Mouse (Mus musculus) stomach, embryonic 15.5 days (tissue): ENCODE data around the gene Eng. TPM values are rescaled to one million over a fixed set of nuclear protein-coding genes. Genes with fewer than 3 reads are reported as not detected.
A peak's percentile ranks its signal among the peaks of the same experiment; 100 is the strongest.

Experiments
- ATAC-seq: fragments of 200-750 bp; cut with Nextera tagmentation; 2 replicates; pipeline ENCODE4 v1.8.0; 2017; ENCODE audit warnings: low read depth, moderate number of reproducible peaks, moderate TSS enrichment; ENCODE audit not compliant: insufficient read depth, low FRiP score
- H3K27ac ChIP-seq: fragments of 300-500 bp; sonication (generic); 2 replicates; pipeline ENCODE4 v1.5.1; 2015; ENCODE audit warnings: mild to moderate bottlenecking, inconsistent platforms
- H3K27me3 ChIP-seq: fragments of 300-500 bp; sonication (generic); replicated peaks from 2 replicates; pipeline ENCODE4 v1.6.1; 2015; ENCODE audit warnings: inconsistent platforms
- H3K36me3 ChIP-seq: fragments of 300-500 bp; sonication (generic); 2 replicates; pipeline ENCODE4 v1.6.1; 2015; ENCODE audit warnings: inconsistent platforms
- H3K4me1 ChIP-seq: fragments of 300-500 bp; sonication (generic); 2 replicates; pipeline ENCODE4 v1.6.1; 2015; ENCODE audit warnings: inconsistent platforms
- H3K4me2 ChIP-seq: fragments of 300-500 bp; sonication (generic); 2 replicates; pipeline ENCODE4 v1.6.1; 2015; ENCODE audit warnings: mild to moderate bottlenecking, inconsistent platforms
- H3K4me3 ChIP-seq: fragments of 300-500 bp; sonication (generic); replicated peaks from 2 replicates; pipeline ENCODE4 v1.5.1; 2015; ENCODE audit warnings: inconsistent platforms
- H3K9ac ChIP-seq: fragments of 300-500 bp; sonication (generic); 2 replicates; pipeline ENCODE4 v1.6.1; 2015; ENCODE audit warnings: inconsistent platforms
- H3K9me3 ChIP-seq: fragments of 300-500 bp; sonication (generic); 2 replicates; pipeline ENCODE4 v1.6.1; 2016; ENCODE audit warnings: inconsistent platforms
- WGBS: fragments of 180-500 bp; shearing (Covaris S2); methylation state at CpG from one replicate; pipeline ENCODE4 v1.1.7; 2015; 5-methylcytosine and 5-hydroxymethylcytosine counted together
- polyA plus RNA-seq: library from polyadenylated mRNA; unstranded; fragments of >200 nt; fragmentation: Nextera tagmentation; extraction: Ambion mirVana; gene quantifications from 2 replicates; pipeline ENCODE4 v1.2.1, GENCODE M21; 2015

Eng gene
- polyA plus RNA-seq = 59.6 and 65.3 TPM in 2 replicates

- Histone ChIP-seq H3K36me3 (no peaks in the 10 kb centered on the region), H3K27me3 (no peaks in the 10 kb centered on the region), H3K27ac (peak within 1 kb of the TSS; percentile 51), H3K9ac (peak within 1 kb of the TSS; percentile 11; the same call in 1 of the 2 replicates), H3K9me3 (no peaks in the 10 kb centered on the region), H3K4me2 (peak within 1 kb of the TSS; percentile 44), H3K4me3 (peak within 1 kb of the TSS; percentile 42), H3K4me1 (0 out of 2 replicates have a peak, but pooled peaks cover 13% of the 10 kb centered on the region)
- WGBS = 50% methylated on average over 31 of the region's 31 CpGs
- peak; percentile 42; the same call in 1 of the 2 replicates for ATAC-seq
These were observed at the start of gene Eng for GRCm38 (mm10) chr2:32646379-32647056. Eng (plus strand) TSS chr2:32646595.

DNA sequence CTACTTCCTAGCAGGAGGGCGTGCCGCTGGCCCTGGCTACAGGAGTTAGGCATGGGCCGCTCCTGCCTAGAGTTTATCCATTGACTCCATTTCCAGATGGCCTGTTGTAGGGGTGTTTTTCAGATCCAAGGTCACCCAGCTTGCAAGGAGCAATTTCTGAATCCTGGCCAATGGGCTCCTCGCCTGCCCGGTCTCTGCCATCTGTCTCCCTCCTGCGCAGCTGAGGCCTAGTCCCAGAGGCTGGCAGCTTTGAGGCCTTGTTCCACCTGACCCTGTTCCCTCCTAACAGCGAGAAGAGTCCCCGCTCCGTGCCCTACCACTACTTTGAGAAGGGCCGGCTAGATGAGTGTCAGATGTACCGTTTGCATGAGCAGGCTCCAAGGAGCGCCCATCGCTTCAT lies 49.7 kb upstream of the Eng start:
- H3K4me2 ChIP-seq = no peak overlapping the region
- no peak overlapping the region for H3K4me3 ChIP-seq
- H3K9me3 ChIP-seq = no peaks in the 10 kb centered on the region
- no peaks in the 10 kb centered on the region for H3K27me3 ChIP-seq
- 87% methylated on average over 13 of the region's 13 CpGs for WGBS
- peaks cover 4% of the 10 kb centered on the region for H3K4me1 ChIP-seq
- H3K9ac ChIP-seq = no peak overlapping the region
- no peak overlapping the region for H3K27ac ChIP-seq
- ATAC-seq = no peak
- H3K36me3 ChIP-seq = peaks cover 7% of the 10 kb centered on the region; the same call in 1 of the 2 replicates

GRCm38 (mm10) chr2:32597248-32597647 lies 49.1 kb upstream of the Eng start:
- Histone ChIP-seq H3K4me3 (no peak overlapping the region), H3K27ac (no peak overlapping the region)

DNA sequence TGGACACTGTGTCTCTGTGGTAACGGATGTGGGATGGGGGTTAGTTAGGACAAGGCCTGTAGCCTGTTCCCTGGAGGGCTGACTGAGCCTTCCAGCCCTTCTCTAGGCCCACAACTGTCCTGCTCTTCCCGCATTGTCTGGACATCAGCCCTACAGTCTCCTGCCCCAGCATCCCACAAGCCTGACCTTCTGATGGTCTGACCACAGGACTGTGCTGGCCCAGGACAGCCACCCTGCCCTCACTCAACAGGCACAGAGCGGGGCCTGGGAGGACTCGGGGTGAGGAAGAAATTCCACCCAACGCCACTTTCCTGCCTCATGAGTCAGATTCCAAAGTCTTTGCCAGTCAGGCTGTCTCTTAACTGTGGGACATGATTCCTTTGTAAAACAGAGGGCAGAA lies 48.7 kb upstream of the Eng start:
- H3K4me2 ChIP-seq = no peak overlapping the region
- no peak overlapping the region for H3K9ac ChIP-seq
- H3K4me3 ChIP-seq = no peak overlapping the region
- 88% methylated on average over 5 of the region's 5 CpGs for WGBS
- H3K27ac ChIP-seq = no peak overlapping the region
- peaks cover 13% of the 10 kb centered on the region for H3K4me1 ChIP-seq
- peaks cover 7% of the 10 kb centered on the region; the same call in 1 of the 2 replicates for H3K36me3 ChIP-seq
- ATAC-seq = no peak
- no peaks in the 10 kb centered on the region for H3K9me3 ChIP-seq
- H3K27me3 ChIP-seq = no peaks in the 10 kb centered on the region

More at GRCm38 (mm10) chr2:32597248-32597647, 49.1 kb upstream of the Eng start:
- 84% methylated on average over 5 of the region's 5 CpGs for WGBS
- Histone ChIP-seq H3K27me3 (no peaks in the 10 kb centered on the region), H3K9me3 (no peaks in the 10 kb centered on the region), H3K9ac (no peak overlapping the region), H3K4me1 (peaks cover 9% of the 10 kb centered on the region), H3K36me3 (peaks cover 7% of the 10 kb centered on the region; the same call in 1 of the 2 replicates), H3K4me2 (no peak overlapping the region)
- ATAC-seq = no peak

DNA sequence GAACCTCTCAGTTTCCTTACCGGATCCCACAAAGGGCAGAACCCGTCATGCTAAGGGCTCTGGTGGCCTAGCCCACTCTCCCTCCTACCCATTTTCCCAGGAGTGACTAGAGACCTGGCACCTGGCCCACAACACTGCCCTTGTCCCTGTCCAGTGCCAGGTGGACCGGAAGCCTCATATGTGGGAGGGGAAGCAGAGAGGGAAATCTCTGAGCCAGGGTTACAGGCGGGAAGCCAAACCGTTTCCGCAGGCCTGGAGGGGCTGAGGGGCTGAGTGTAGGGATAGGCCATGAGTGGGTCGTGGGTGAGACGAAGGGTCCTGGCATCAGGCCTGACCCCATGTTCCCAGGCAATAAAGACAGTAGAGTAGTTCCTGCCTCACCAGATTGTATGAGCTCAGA lies 47.9 kb upstream of the Eng start:
- no peak overlapping the region for H3K27ac ChIP-seq
- H3K9me3 ChIP-seq = no peaks in the 10 kb centered on the region
- peaks cover 7% of the 10 kb centered on the region; the same call in 1 of the 2 replicates for H3K36me3 ChIP-seq
- peaks cover 14% of the 10 kb centered on the region for H3K4me1 ChIP-seq
- no peak for ATAC-seq
- WGBS = 80% methylated on average over 8 of the region's 8 CpGs
- no peak overlapping the region for H3K9ac ChIP-seq
- H3K27me3 ChIP-seq = no peaks in the 10 kb centered on the region
- H3K4me3 ChIP-seq = no peak overlapping the region
- H3K4me2 ChIP-seq = no peak overlapping the region

GRCm38 (mm10) chr2:32599409-32599808 lies 47.0 kb upstream of the Eng start, which contains the start of gene St6galnac6:
St6galnac6 (plus strand) TSS chr2:32599709.
- H3K4me3 ChIP-seq = no peak within 1 kb of the TSS
- H3K27me3 ChIP-seq = no peaks in the 10 kb centered on the region
- H3K4me1 ChIP-seq = peaks cover 14% of the 10 kb centered on the region
- H3K9ac ChIP-seq = no peak within 1 kb of the TSS
- H3K36me3 ChIP-seq = peaks cover 4% of the 10 kb centered on the region; the same call in 1 of the 2 replicates
- WGBS = 88% methylated on average over 3 of the region's 3 CpGs
- no peak for ATAC-seq
- H3K4me2 ChIP-seq = no peak within 1 kb of the TSS
- no peak within 1 kb of the TSS for H3K27ac ChIP-seq
- no peaks in the 10 kb centered on the region for H3K9me3 ChIP-seq

- Histone ChIP-seq H3K36me3 (no peaks in the 10 kb centered on the region), H3K4me3 (no peak overlapping the region), H3K9ac (no peak overlapping the region), H3K9me3 (no peaks in the 10 kb centered on the region), H3K27ac (no peak overlapping the region; the same call in 1 of the 2 replicates), H3K27me3 (no peaks in the 10 kb centered on the region), H3K4me2 (no peak overlapping the region), H3K4me1 (peaks cover 14% of the 10 kb centered on the region)
- ATAC-seq = peak; percentile 51
- WGBS = 36% methylated on average over 8 of the region's 8 CpGs
These were observed 44.9 kb upstream of the Eng start for GRCm38 (mm10) chr2:32601417-32602065.

- peak overlapping the region; percentile 65 for H3K4me2 ChIP-seq
- peak overlapping the region; percentile 39 for H3K4me3 ChIP-seq
- H3K9me3 ChIP-seq = no peaks in the 10 kb centered on the region
- WGBS = under 1% methylated on average over 11 of the region's 11 CpGs
- peak; percentile 58 for ATAC-seq
- H3K4me1 ChIP-seq = peaks cover 19% of the 10 kb centered on the region
- no peak overlapping the region for H3K9ac ChIP-seq
- no peaks in the 10 kb centered on the region for H3K36me3 ChIP-seq
- H3K27me3 ChIP-seq = 0 out of 2 replicates have a peak, but pooled peaks cover 2% of the 10 kb centered on the region
- H3K27ac ChIP-seq = peak overlapping the region; percentile 72; the same call in 1 of the 2 replicates
These were observed 43.8 kb upstream of the Eng start for GRCm38 (mm10) chr2:32602600-32603054.

GRCm38 (mm10) chr2:32604631-32605030 lies 41.8 kb upstream of the Eng start:
- H3K27me3 ChIP-seq = 0 out of 2 replicates have a peak, but pooled peaks cover 2% of the 10 kb centered on the region
- peaks cover 34% of the 10 kb centered on the region for H3K4me1 ChIP-seq
- 41% methylated on average over 10 of the region's 10 CpGs for WGBS
- H3K27ac ChIP-seq = no peak overlapping the region
- no peak overlapping the region for H3K9ac ChIP-seq
- no peak overlapping the region for H3K4me2 ChIP-seq
- H3K4me3 ChIP-seq = no peak overlapping the region
- H3K36me3 ChIP-seq = no peaks in the 10 kb centered on the region
- no peak for ATAC-seq
- H3K9me3 ChIP-seq = no peaks in the 10 kb centered on the region

GRCm38 (mm10) chr2:32606161-32607142 lies 39.9 kb upstream of the Eng start:
- 10% methylated on average over 55 of the region's 55 CpGs for WGBS

More at GRCm38 (mm10) chr2:32606161-32607142, 39.9 kb upstream of the Eng start:
- Histone ChIP-seq H3K27ac (peak overlapping the region; percentile 46), H3K4me3 (peak overlapping the region; percentile 70), H3K27me3 (0 out of 2 replicates have a peak, but pooled peaks cover 2% of the 10 kb centered on the region), H3K4me1 (peaks cover 44% of the 10 kb centered on the region), H3K4me2 (peak overlapping the region; percentile 91), H3K9me3 (no peaks in the 10 kb centered on the region), H3K9ac (peak overlapping the region; percentile 65), H3K36me3 (no peaks in the 10 kb centered on the region)
- ATAC-seq = peak; percentile 73; the same call in 1 of the 2 replicates
